Mouse (Mus musculus) C2C12 (cell line): ENCODE results near the gene Ankrd49. TPM values are rescaled to one million over a fixed set of nuclear protein-coding genes. Genes with fewer than 3 reads are reported as not detected.

Experiments used
- H3K27me3 ChIP-seq: one replicate; pipeline ENCODE4 v1.6.1; 2011; ENCODE audit not compliant: control insufficient read depth, insufficient read depth, insufficient read length
- H3K36me3 ChIP-seq: one replicate; pipeline ENCODE4 v1.6.1; 2011; ENCODE audit not compliant: control insufficient read depth, insufficient read depth
- H3K4me3 ChIP-seq: one replicate; pipeline ENCODE4 v1.5.1; 2011; ENCODE audit warnings: mild to moderate bottlenecking, control low read depth; ENCODE audit not compliant: poor library complexity, insufficient read depth, severe bottlenecking
- H3K79me2 ChIP-seq: one replicate; pipeline ENCODE4 v1.6.1; 2011; ENCODE audit not compliant: control insufficient read depth, insufficient read depth
- H3K79me3 ChIP-seq: one replicate; pipeline ENCODE4 v1.6.1; 2011; ENCODE audit warnings: low read depth, control low read depth
- H3ac ChIP-seq: one replicate; pipeline ENCODE3; 2011; ENCODE audit warnings: low read depth; ENCODE audit not compliant: control insufficient read depth, insufficient read length
- CEBPB ChIP-seq: IDR thresholded peaks from one replicate; pipeline ENCODE4 v1.6.1; 2011; ENCODE audit warnings: low read depth, mild to moderate bottlenecking, control low read depth, moderate library complexity
- CTCF ChIP-seq: IDR thresholded peaks from one replicate; pipeline ENCODE4 v1.5.1; 2011; ENCODE audit not compliant: control insufficient read depth, insufficient read depth, insufficient read length
- FOSL1 ChIP-seq: IDR thresholded peaks from one replicate; pipeline ENCODE4 v1.8.0; 2011; ENCODE audit warnings: mild to moderate bottlenecking, low read length; ENCODE audit not compliant: poor library complexity, insufficient read depth, severe bottlenecking
- MAX ChIP-seq: IDR thresholded peaks from one replicate; pipeline ENCODE4 v1.6.1; 2011; ENCODE audit warnings: mild to moderate bottlenecking, control low read depth
- MYOD1 ChIP-seq: IDR thresholded peaks from one replicate; pipeline ENCODE4 v1.6.1; 2011; ENCODE audit warnings: low read depth; ENCODE audit not compliant: control insufficient read depth, insufficient read length
- MYOG ChIP-seq: IDR thresholded peaks from one replicate; pipeline ENCODE4 v1.6.1; 2011; ENCODE audit not compliant: control insufficient read depth, insufficient read length; ENCODE audit errors: extremely low read depth
- USF1 ChIP-seq: IDR thresholded peaks from one replicate; pipeline ENCODE4 v1.6.1; 2011; ENCODE audit warnings: low read depth, mild to moderate bottlenecking, control low read depth, moderate library complexity
- polyA plus RNA-seq: library from polyadenylated mRNA; unstranded; fragments of >200 nt; fragmentation: generic; extraction: Trizol; gene quantifications from one replicate; pipeline ENCODE4 v1.2.1, GENCODE M21; 2012; ENCODE audit warnings: missing spikeins

The Ankrd49 gene
- polyA plus RNA-seq, 1 experiment: 7.6 TPM

DNA sequence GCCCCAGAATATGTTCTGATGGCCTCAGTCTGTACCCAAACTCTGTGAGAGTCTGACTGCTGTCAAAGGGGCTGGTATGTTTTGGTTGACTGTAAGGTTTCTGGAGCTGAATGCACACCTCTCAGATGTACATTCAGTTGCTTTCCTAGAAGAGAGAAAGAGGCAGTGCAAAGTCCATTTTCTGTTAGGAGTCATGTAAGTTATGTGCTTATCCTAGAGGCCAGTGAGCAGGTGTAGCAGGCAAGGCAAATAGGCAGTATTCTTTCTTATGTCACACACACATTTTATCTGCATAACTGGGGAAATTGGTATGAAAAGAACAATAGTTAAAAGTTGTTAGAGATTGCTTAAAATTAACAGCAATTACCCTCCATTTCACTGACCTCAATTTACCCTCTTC lies 30.7 kb downstream of the Ankrd49 start:
- Histone ChIP-seq H3K27me3 (no peaks in the 10 kb centered on the region), H3ac (no peak overlapping the region), H3K79me3 (no peaks in the 10 kb centered on the region), H3K79me2 (no peaks in the 10 kb centered on the region), H3K4me3 (no peak overlapping the region), H3K36me3 (peaks cover 7% of the 10 kb centered on the region)
- TF ChIP-seq USF1 (no peak), MYOG (no peak), FOSL1 (no peak), CTCF (no peak), CEBPB (no peak), MYOD1 (no peak), MAX (no peak)

- no peak within 1 kb of the TSS for H3K4me3 ChIP-seq
- TF ChIP-seq FOSL1: no peak
- TF ChIP-seq MYOG: no peak
- no peak for TF ChIP-seq MAX
- no peak for TF ChIP-seq USF1
- TF ChIP-seq CTCF: no peak
- no peak for TF ChIP-seq CEBPB
- TF ChIP-seq MYOD1: no peak
Measured at GRCm38 (mm10) chr9:14752001-14752522, 32.6 kb downstream of the Ankrd49 start, which contains the start of gene Fut4. Gene Fut4 (minus strand): TSS chr9:14752393.

GRCm38 (mm10) chr9:14751503-14752000 lies 33.1 kb downstream of the Ankrd49 start:
- TF ChIP-seq USF1: no peak
- no peak for TF ChIP-seq MYOD1
- no peak for TF ChIP-seq CTCF
- Histone ChIP-seq H3K36me3 (no peaks in the 10 kb centered on the region), H3K79me2 (no peaks in the 10 kb centered on the region), H3K79me3 (no peaks in the 10 kb centered on the region), H3K27me3 (no peaks in the 10 kb centered on the region), H3K4me3 (no peak overlapping the region), H3ac (peak overlapping the region; percentile 16)

More at GRCm38 (mm10) chr9:14752001-14752522, 32.6 kb downstream of the Ankrd49 start, which contains the start of gene Fut4:
- Histone ChIP-seq H3K79me2 (no peaks in the 10 kb centered on the region), H3K36me3 (peaks cover 2% of the 10 kb centered on the region), H3K27me3 (no peaks in the 10 kb centered on the region), H3K79me3 (no peaks in the 10 kb centered on the region), H3ac (peak within 1 kb of the TSS; percentile 42)

- Histone ChIP-seq H3K36me3 (no peaks in the 10 kb centered on the region), H3K79me3 (no peaks in the 10 kb centered on the region), H3ac (peak overlapping the region; percentile 18), H3K27me3 (no peaks in the 10 kb centered on the region), H3K4me3 (no peak overlapping the region), H3K79me2 (no peaks in the 10 kb centered on the region)
- TF ChIP-seq USF1: no peak
- no peak for TF ChIP-seq CEBPB
- TF ChIP-seq MAX: no peak
- TF ChIP-seq FOSL1: no peak
- TF ChIP-seq CTCF: no peak
- TF ChIP-seq MYOD1: no peak
- TF ChIP-seq MYOG: no peak
Measured at GRCm38 (mm10) chr9:14750901-14751502, 33.7 kb downstream of the Ankrd49 start.

GRCm38 (mm10) chr9:14740151-14740924 lies 44.3 kb downstream of the Ankrd49 start, which contains the start of gene Piwil4:
Gene Piwil4 (minus strand): TSS chr9:14740733.
- no peaks in the 10 kb centered on the region for H3K27me3 ChIP-seq
- H3ac ChIP-seq: no peak within 1 kb of the TSS
- no peaks in the 10 kb centered on the region for H3K79me2 ChIP-seq
- H3K36me3 ChIP-seq: no peaks in the 10 kb centered on the region
- no peak within 1 kb of the TSS for H3K4me3 ChIP-seq
- TF ChIP-seq MYOD1 (no peak), USF1 (no peak), MYOG (no peak), CEBPB (no peak), MAX (no peak), CTCF (no peak), FOSL1 (no peak)
- no peaks in the 10 kb centered on the region for H3K79me3 ChIP-seq
